Mouse (Mus musculus): Measurements from ENCODE around the gene Lrrc7.

Lrrc7 gene

GRCm38 (mm10) chr3:158067916-158068315, 494.1 kb downstream of the Lrrc7 start:
- DNase-seq (ENCODE audit: low spot score): no peak

GRCm38 (mm10) chr3:158065256-158065655, 496.8 kb downstream of the Lrrc7 start:
- no peak for DNase-seq (ENCODE audit: low spot score)

- DNase-seq (ENCODE audit: low spot score): peak; percentile 33
Observed at GRCm38 (mm10) chr3:158061811-158062523, 500.1 kb downstream of the Lrrc7 start.

DNA sequence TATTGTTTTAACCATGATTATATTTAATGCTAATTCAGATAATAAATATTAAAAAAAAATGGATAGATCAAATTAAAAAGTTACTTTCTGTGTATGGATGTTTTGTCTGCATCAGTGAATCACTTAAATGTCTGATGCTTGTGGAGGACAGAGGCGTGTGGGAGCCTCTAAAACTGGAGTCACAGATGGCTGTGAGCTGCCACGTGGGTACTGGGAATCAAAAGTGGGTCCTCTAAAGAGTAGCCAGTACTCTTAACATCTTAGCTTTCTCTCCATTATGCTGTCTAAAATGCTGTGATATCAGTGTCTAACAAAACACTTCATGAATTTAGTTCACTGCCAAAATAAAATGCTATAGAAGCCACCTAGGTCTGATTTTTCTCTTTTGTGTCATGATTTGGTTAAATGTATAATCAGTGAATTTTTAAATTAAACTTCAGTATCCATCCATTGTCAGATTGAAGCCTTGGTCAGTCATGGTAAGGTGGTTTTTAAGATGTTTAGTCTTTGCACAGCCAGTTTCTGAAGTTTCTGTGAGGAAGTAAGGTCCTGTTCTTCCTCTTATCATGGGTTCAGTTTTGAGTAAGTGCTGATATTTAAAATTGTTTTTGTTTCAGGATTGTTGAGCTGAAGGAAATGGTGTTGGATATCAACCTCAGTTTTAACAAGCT, 501.3 kb downstream of the Lrrc7 start:
- DNase-seq (ENCODE audit: low spot score): no peak

- no peak for DNase-seq (ENCODE audit: low spot score)
Observed at GRCm38 (mm10) chr3:158049508-158049907, 512.5 kb downstream of the Lrrc7 start.

DNA sequence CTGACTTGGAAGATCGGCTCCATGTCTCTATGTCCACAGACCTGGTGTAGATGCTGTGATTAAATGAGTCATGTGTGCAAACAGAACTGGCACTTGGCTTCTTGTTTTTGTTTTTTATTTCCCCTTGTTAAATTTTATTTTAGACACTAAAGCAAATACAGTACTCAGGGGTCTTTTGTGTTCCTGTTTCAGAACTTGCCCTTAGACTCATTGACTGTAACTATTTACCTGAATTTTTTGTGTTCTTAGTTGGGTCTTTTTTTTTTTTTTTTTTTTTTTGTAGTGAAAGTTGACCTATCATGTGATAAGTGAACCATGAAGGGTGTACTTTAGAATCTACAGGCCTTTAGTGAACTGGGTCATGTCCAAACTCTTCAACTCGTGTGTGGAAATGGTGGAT, 521.3 kb downstream of the Lrrc7 start:
- DNase-seq (ENCODE audit: low spot score): no peak

DNA sequence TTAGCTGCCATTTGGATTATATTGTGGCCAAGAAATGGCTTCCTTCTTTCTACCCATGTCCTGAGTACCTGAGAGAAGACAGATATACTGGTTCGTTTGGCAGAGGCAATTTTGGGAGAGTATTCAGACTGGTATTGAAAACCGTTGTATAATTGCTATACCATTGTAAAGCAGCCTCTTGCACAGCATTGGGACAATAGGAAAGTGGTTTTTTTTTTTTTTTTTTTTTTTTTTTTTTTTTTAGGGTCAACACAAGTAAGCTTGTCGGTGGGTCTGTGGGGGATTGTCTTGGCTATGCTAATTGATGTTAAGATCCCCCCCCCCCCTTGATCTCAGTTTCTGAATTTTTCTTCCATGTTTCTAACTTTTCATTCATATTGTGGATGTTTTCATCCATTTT, 523.9 kb downstream of the Lrrc7 start:
- no peak for DNase-seq (ENCODE audit: low spot score)

- DNase-seq (ENCODE audit: low spot score): peak; percentile 96
Observed at GRCm38 (mm10) chr3:158036329-158036988, 525.6 kb downstream of the Lrrc7 start, which contains the start of the genes Srsf11 and Lrrc40. Srsf11 (minus strand) TSS chr3:158036639. Lrrc40 (plus strand) TSS chr3:158036662.

GRCm38 (mm10) chr3:158035866-158036265, 526.2 kb downstream of the Lrrc7 start:
- peak; percentile 75 for DNase-seq (ENCODE audit: low spot score)
